Mouse (Mus musculus) urinary bladder, postnatal 25 days (tissue): Measurements from ENCODE around the gene Pnpla5.
"Not testable (repeated sequence)": the region's sequence is repeated elsewhere in the genome, so short reads cannot be mapped to it uniquely, and the experiment has no call there.

Experiments used
- DNase-seq: peaks from one replicate; pipeline ENCODE4 v3.0.0; 2022; ENCODE audit warnings: low spot score

Pnpla5 gene

GRCm38 (mm10) chr15:84116466-84116865 is 6.5 kb downstream of the Pnpla5 start:
- no peak for DNase-seq

GRCm38 (mm10) chr15:84115727-84116126 is 7.2 kb downstream of the Pnpla5 start:
- DNase-seq = no peak

- DNase-seq = no peak
Observed at GRCm38 (mm10) chr15:84113873-84114272, 9.1 kb downstream of the Pnpla5 start.

GRCm38 (mm10) chr15:84108899-84109298 is 14.1 kb downstream of the Pnpla5 start:
- peak; percentile 20 for DNase-seq

GRCm38 (mm10) chr15:84105924-84106500 is 17.0 kb downstream of the Pnpla5 start:
- DNase-seq = no peak

GRCm38 (mm10) chr15:84105105-84105923 is 17.7 kb downstream of the Pnpla5 start, which contains the start of gene Sult4a1:
Sult4a1 (minus strand) TSS chr15:84105754.
- no peak for DNase-seq

GRCm38 (mm10) chr15:84104626-84105025 is 18.3 kb downstream of the Pnpla5 start:
- DNase-seq = no peak

- DNase-seq = not testable (repeated sequence)
Observed at GRCm38 (mm10) chr15:84097536-84097935, 25.4 kb downstream of the Pnpla5 start.

- no peak for DNase-seq
Observed at GRCm38 (mm10) chr15:84096051-84096450, 26.9 kb downstream of the Pnpla5 start.

GRCm38 (mm10) chr15:84094921-84095320 is 28.1 kb downstream of the Pnpla5 start:
- DNase-seq = no peak

GRCm38 (mm10) chr15:84086775-84087174 is 36.2 kb downstream of the Pnpla5 start:
- DNase-seq = no peak

- DNase-seq = no peak
Observed at GRCm38 (mm10) chr15:84086364-84086763, 36.6 kb downstream of the Pnpla5 start.

- DNase-seq = no peak
Observed at GRCm38 (mm10) chr15:84080069-84080468, 42.9 kb downstream of the Pnpla5 start.

- no peak for DNase-seq
Observed at GRCm38 (mm10) chr15:84079519-84079918, 43.5 kb downstream of the Pnpla5 start.

- DNase-seq = no peak
Observed at GRCm38 (mm10) chr15:84078667-84079066, 44.3 kb downstream of the Pnpla5 start.

GRCm38 (mm10) chr15:84077151-84077550 is 45.8 kb downstream of the Pnpla5 start:
- no peak for DNase-seq

- DNase-seq = no peak
Observed at GRCm38 (mm10) chr15:84074705-84075185, 48.2 kb downstream of the Pnpla5 start.

GRCm38 (mm10) chr15:84073911-84074704 is 48.9 kb downstream of the Pnpla5 start:
- peak; percentile 49 for DNase-seq

GRCm38 (mm10) chr15:84073058-84073457 is 49.9 kb downstream of the Pnpla5 start:
- DNase-seq = no peak

- DNase-seq = peak; percentile 31
Observed at GRCm38 (mm10) chr15:84072226-84072625, 50.7 kb downstream of the Pnpla5 start.

GRCm38 (mm10) chr15:84070116-84070676 is 52.8 kb downstream of the Pnpla5 start:
- DNase-seq = no peak

- no peak for DNase-seq
Observed at GRCm38 (mm10) chr15:84069455-84070050, 53.4 kb downstream of the Pnpla5 start.
